Mouse (Mus musculus) ES-E14 (cell line): ENCODE measurements at regions not wholly inside any gene's neighbourhood (a gene's known extent, or its start where the extent isn't known, plus 50 kb on each side); places are given as distances from the start of the nearest gene placed in this dataset.
A peak's percentile ranks its signal among the peaks of the same experiment; 100 is the strongest.

ENCODE experiments used
- DNase-seq: peaks from one replicate; pipeline ENCODE4 v3.0.0-alpha.2; 2013; ENCODE audit warnings: low read depth, low spot score
- H3K27ac ChIP-seq: 2 replicates; pipeline ENCODE4 v1.5.1; 2012; ENCODE audit warnings: low read depth, mild to moderate bottlenecking, low read length, moderate library complexity, mixed read lengths; ENCODE audit not compliant: poor library complexity, insufficient read depth, severe bottlenecking
- H3K36me3 ChIP-seq: 2 replicates; pipeline ENCODE4 v1.6.1; 2012; ENCODE audit warnings: mild to moderate bottlenecking, low read length, moderate library complexity, mixed read lengths; ENCODE audit not compliant: control insufficient read depth, poor library complexity, insufficient read depth, severe bottlenecking
- H3K4me1 ChIP-seq, 2 experiments: fragments of 150-350 bp in 1 of 2; sonication (generic) in 1 of 2; 2 replicates each; pipeline ENCODE4 v1.6.1; 2012; ENCODE audit warnings: low read length in 2 of 2, mild to moderate bottlenecking in 1 of 2, mixed read lengths in 1 of 2; ENCODE audit not compliant: control insufficient read depth in 2 of 2, insufficient read depth in 2 of 2, poor library complexity in 1 of 2
- H3K4me3 ChIP-seq, 2 experiments: fragments of 150-350 bp in 1 of 2; sonication (generic) in 1 of 2; 2 replicates each; pipeline ENCODE4 v1.5.1; 2012; ENCODE audit warnings: low read length in 2 of 2, low read depth in 1 of 2, mild to moderate bottlenecking in 1 of 2, mixed read lengths in 1 of 2; ENCODE audit not compliant: insufficient read depth in 1 of 2, poor library complexity in 1 of 2, severe bottlenecking in 1 of 2
- H3K9ac ChIP-seq: 2 replicates; pipeline ENCODE4 v1.6.1; 2012; ENCODE audit warnings: low read depth, mild to moderate bottlenecking, low read length, mixed read lengths; ENCODE audit not compliant: poor library complexity, insufficient read depth, severe bottlenecking
- H3K9me3 ChIP-seq: fragments of 150-350 bp; sonication (generic); 2 replicates; pipeline ENCODE4 v1.6.1; 2012; ENCODE audit warnings: low read depth, mild to moderate bottlenecking, low read length; ENCODE audit not compliant: control insufficient read depth, insufficient read depth
- CHD2 ChIP-seq: IDR thresholded peaks from 2 replicates; pipeline ENCODE4 v1.6.1; 2014; ENCODE audit warnings: mild to moderate bottlenecking, low read depth, low read length, inconsistent platforms
- HCFC1 ChIP-seq: IDR thresholded peaks from 2 replicates; pipeline ENCODE4 v1.6.1; 2012; ENCODE audit warnings: low read length, inconsistent platforms, borderline replicate concordance; ENCODE audit not compliant: insufficient read depth
- MAFK ChIP-seq: IDR thresholded peaks from 2 replicates; pipeline ENCODE4 v1.6.1; 2014; ENCODE audit warnings: mild to moderate bottlenecking, low read depth, low read length, inconsistent platforms; ENCODE audit not compliant: insufficient read depth
- ZC3H11A ChIP-seq: IDR thresholded peaks from 2 replicates; pipeline ENCODE4 v1.6.1; 2012; ENCODE audit warnings: low read depth, mild to moderate bottlenecking, inconsistent platforms, low read length, borderline replicate concordance
- ZNF384 ChIP-seq: IDR thresholded peaks from 2 replicates; pipeline ENCODE4 v1.6.1; 2012; ENCODE audit warnings: low read depth, low read length, inconsistent platforms
- in situ Hi-C, 2 experiments: fragments of 600-800 bp; cut with MboI; formaldehyde crosslinking; loops; one replicate each; pipeline ENCODE4 v1.15.1; 2025; ENCODE audit warnings: low sequenced_read_pairs in 2 of 2, inconsistent platforms in 1 of 2; ENCODE audit not compliant: unreplicated experiment in 2 of 2

GRCm38 (mm10) chr8:12023669-12024390, 183.6 kb downstream of the Tex29 start:
- Histone ChIP-seq H3K4me1 (no peaks in the 10 kb centered on the region), H3K4me3 (no peak overlapping the region), H3K9me3 (peaks cover 3% of the 10 kb centered on the region; the same call in 1 of the 2 replicates), H3K36me3 (no peaks in the 10 kb centered on the region), H3K9ac (no peak overlapping the region), H3K27ac (no peak overlapping the region)
- TF ChIP-seq ZNF384 (peak; percentile 72), CHD2 (no peak), ZC3H11A (no peak), HCFC1 (no peak), MAFK (no peak)
- in situ Hi-C loops, result no loop called here
- DNase-seq, result no peak

GRCm38 (mm10) chr8:12030363-12031116, 190.3 kb downstream of the Tex29 start:
- no peak for DNase-seq
- Histone ChIP-seq H3K36me3 (no peaks in the 10 kb centered on the region), H3K4me1 (no peaks in the 10 kb centered on the region), H3K9me3 (no peaks in the 10 kb centered on the region), H3K4me3 (no peak overlapping the region), H3K27ac (no peak overlapping the region), H3K9ac (no peak overlapping the region)
- in situ Hi-C loops, result no loop called here
- TF ChIP-seq MAFK, result no peak
- no peak for TF ChIP-seq HCFC1
- no peak for TF ChIP-seq CHD2
- TF ChIP-seq ZNF384, result no peak
- no peak for TF ChIP-seq ZC3H11A

- no peak for DNase-seq
- TF ChIP-seq CHD2 (no peak), ZC3H11A (no peak), MAFK (no peak), ZNF384 (no peak), HCFC1 (no peak)
- no peak overlapping the region for H3K27ac ChIP-seq
- H3K4me1 ChIP-seq, result no peaks in the 10 kb centered on the region
- H3K9me3 ChIP-seq, result no peaks in the 10 kb centered on the region
- H3K36me3 ChIP-seq, result no peaks in the 10 kb centered on the region
- H3K9ac ChIP-seq, result no peak overlapping the region
- in situ Hi-C loops, result no loop called here
- no peak overlapping the region for H3K4me3 ChIP-seq
Measured at GRCm38 (mm10) chr8:12031796-12032195, 191.5 kb downstream of the Tex29 start.

GRCm38 (mm10) chr8:12032386-12032785, 192.1 kb downstream of the Tex29 start:
- H3K4me1 ChIP-seq, result no peaks in the 10 kb centered on the region
- H3K27ac ChIP-seq, result no peak overlapping the region
- no peak overlapping the region for H3K9ac ChIP-seq
- in situ Hi-C loops, result no loop called here
- no peaks in the 10 kb centered on the region for H3K36me3 ChIP-seq
- H3K4me3 ChIP-seq, result no peak overlapping the region
- no peaks in the 10 kb centered on the region for H3K9me3 ChIP-seq
- no peak for DNase-seq
- TF ChIP-seq HCFC1 (no peak), ZC3H11A (no peak), ZNF384 (no peak), MAFK (no peak), CHD2 (no peak)
